Mouse (Mus musculus) naive thymus-derived CD4-positive, alpha-beta T cell, adult 5 months (primary cell): ENCODE measurements around the gene Gm9046. TPM values are rescaled to one million over a fixed set of nuclear protein-coding genes. Genes with fewer than 3 reads are reported as not detected.

ENCODE experiments used
- polyA plus RNA-seq: library from polyadenylated mRNA; unstranded; fragments of 100-300 nt; shearing (Covaris generic); gene quantifications from one replicate; pipeline ENCODE4 v1.2.1, GENCODE M21; 2017

Gene Gm9046
- not detected for polyA plus RNA-seq

GRCm38 (mm10) chr10:118343155-118343554 is at the start of gene Gm9046:
Gene Gm9046, minus strand, starts transcription at chr10:118343255.

GRCm38 (mm10) chr10:118354005-118354404 is 10.9 kb upstream of the Gm9046 start, which contains the start of gene Gm9049:
Gene Gm9049, minus strand, starts transcription at chr10:118354105.

GRCm38 (mm10) chr10:118348579-118348978 is 5.5 kb upstream of the Gm9046 start, which contains the start of gene Gm9048:
Gene Gm9048, minus strand, starts transcription at chr10:118348679.

GRCm38 (mm10) chr10:118337731-118338130 is 5.3 kb downstream of the Gm9046 start, which contains the start of gene Gm9045:
Gene Gm9045, minus strand, starts transcription at chr10:118337831.

GRCm38 (mm10) chr10:118332308-118332707 is 10.7 kb downstream of the Gm9046 start, which contains the start of gene Gm9044:
Gene Gm9044, minus strand, starts transcription at chr10:118332408.

GRCm38 (mm10) chr10:118326869-118327268 is 16.2 kb downstream of the Gm9046 start, which contains the start of gene Gm9040:
Gene Gm9040, minus strand, starts transcription at chr10:118326969.

GRCm38 (mm10) chr10:118294938-118295337 is 48.1 kb downstream of the Gm9046 start, which contains the start of gene Iltifb:
Gene Iltifb, minus strand, starts transcription at chr10:118295038.

Other genes starting within 250 kb of the Gm9046 start
- gene Mdm1, start 201.4 kb downstream of the Gm9046 start, polyA plus RNA-seq = 8.9 TPM
- not detected for gene Il22, start 138.3 kb downstream of the Gm9046 start, polyA plus RNA-seq
- not detected for gene Gm32717, start 102.5 kb downstream of the Gm9046 start, polyA plus RNA-seq
- gene Gm32802, start 84.6 kb downstream of the Gm9046 start, polyA plus RNA-seq = not detected
- gene Iltifb, start 48.2 kb downstream of the Gm9046 start, polyA plus RNA-seq = not detected
- not detected for gene Gm9040, start 16.3 kb downstream of the Gm9046 start, polyA plus RNA-seq
- not detected for gene Gm9044, start 10.8 kb downstream of the Gm9046 start, polyA plus RNA-seq
- gene Gm9045, start 5.4 kb downstream of the Gm9046 start, polyA plus RNA-seq = not detected
- gene Gm9048, start 5.4 kb upstream of the Gm9046 start, polyA plus RNA-seq = not detected
- gene Gm9049, start 10.8 kb upstream of the Gm9046 start, polyA plus RNA-seq = not detected
- gene Ifng, start 97.8 kb upstream of the Gm9046 start, polyA plus RNA-seq = 0.39 TPM